Mouse (Mus musculus) midbrain, embryonic 16.5 days (tissue): Measurements from ENCODE around the gene Zcchc14. TPM values are rescaled to one million over a fixed set of nuclear protein-coding genes. Genes with fewer than 3 reads are reported as not detected.

Experiments
- ATAC-seq: fragments of 200-750 bp; cut with Nextera tagmentation; 2 replicates; pipeline ENCODE4 v1.8.0; 2017; ENCODE audit warnings: moderate TSS enrichment
- H3K27ac ChIP-seq: fragments of 300-500 bp; sonication (generic); 2 replicates; pipeline ENCODE4 v1.5.1; 2014; ENCODE audit warnings: mild to moderate bottlenecking, low read length, mixed read lengths
- H3K27me3 ChIP-seq: fragments of 300-500 bp; sonication (generic); 2 replicates; pipeline ENCODE4 v1.6.1; 2014; ENCODE audit warnings: low read depth, low read length, mixed read lengths; ENCODE audit not compliant: control insufficient read depth, insufficient read depth
- H3K36me3 ChIP-seq: fragments of 300-500 bp; sonication (generic); 2 replicates; pipeline ENCODE4 v1.6.1; 2014; ENCODE audit warnings: mild to moderate bottlenecking, low read length, moderate library complexity, mixed read lengths; ENCODE audit not compliant: control insufficient read depth, insufficient read depth
- H3K4me1 ChIP-seq: fragments of 300-500 bp; sonication (generic); 2 replicates; pipeline ENCODE4 v1.6.1; 2014; ENCODE audit warnings: mild to moderate bottlenecking, low read length, mixed read lengths; ENCODE audit not compliant: control insufficient read depth, insufficient read depth
- H3K4me2 ChIP-seq: fragments of 300-500 bp; sonication (generic); 2 replicates; pipeline ENCODE4 v1.6.1; 2014; ENCODE audit warnings: mild to moderate bottlenecking, low read length, mixed read lengths
- H3K4me3 ChIP-seq: fragments of 300-500 bp; sonication (generic); 2 replicates; pipeline ENCODE4 v1.5.1; 2014; ENCODE audit warnings: low read depth, mild to moderate bottlenecking, low read length, moderate library complexity, mixed read lengths
- H3K9ac ChIP-seq: fragments of 300-500 bp; sonication (generic); 2 replicates; pipeline ENCODE4 v1.6.1; 2014; ENCODE audit warnings: low read depth, low read length, mixed read lengths
- H3K9me3 ChIP-seq: fragments of 300-500 bp; sonication (generic); replicated peaks from 2 replicates; pipeline ENCODE4 v1.6.1; 2014; ENCODE audit warnings: mild to moderate bottlenecking, low read length, mixed read lengths; ENCODE audit not compliant: control insufficient read depth, poor library complexity, severe bottlenecking
- WGBS: fragments of 180-500 bp; shearing (Covaris S2); extraction: QIAGEN DNeasy Blood & Tissue Kit; methylation state at CpG from one replicate; pipeline ENCODE4 v1.1.7; 2014; 5-methylcytosine and 5-hydroxymethylcytosine counted together
- polyA plus RNA-seq: library from polyadenylated mRNA; unstranded; fragments of >200 nt; fragmentation: Nextera tagmentation; extraction: Ambion mirVana; gene quantifications from 2 replicates; pipeline ENCODE4 v1.2.1, GENCODE M21; 2015

The Zcchc14 gene
- polyA plus RNA-seq, 1 experiment from 2014 or later: 23.9 TPM

DNA sequence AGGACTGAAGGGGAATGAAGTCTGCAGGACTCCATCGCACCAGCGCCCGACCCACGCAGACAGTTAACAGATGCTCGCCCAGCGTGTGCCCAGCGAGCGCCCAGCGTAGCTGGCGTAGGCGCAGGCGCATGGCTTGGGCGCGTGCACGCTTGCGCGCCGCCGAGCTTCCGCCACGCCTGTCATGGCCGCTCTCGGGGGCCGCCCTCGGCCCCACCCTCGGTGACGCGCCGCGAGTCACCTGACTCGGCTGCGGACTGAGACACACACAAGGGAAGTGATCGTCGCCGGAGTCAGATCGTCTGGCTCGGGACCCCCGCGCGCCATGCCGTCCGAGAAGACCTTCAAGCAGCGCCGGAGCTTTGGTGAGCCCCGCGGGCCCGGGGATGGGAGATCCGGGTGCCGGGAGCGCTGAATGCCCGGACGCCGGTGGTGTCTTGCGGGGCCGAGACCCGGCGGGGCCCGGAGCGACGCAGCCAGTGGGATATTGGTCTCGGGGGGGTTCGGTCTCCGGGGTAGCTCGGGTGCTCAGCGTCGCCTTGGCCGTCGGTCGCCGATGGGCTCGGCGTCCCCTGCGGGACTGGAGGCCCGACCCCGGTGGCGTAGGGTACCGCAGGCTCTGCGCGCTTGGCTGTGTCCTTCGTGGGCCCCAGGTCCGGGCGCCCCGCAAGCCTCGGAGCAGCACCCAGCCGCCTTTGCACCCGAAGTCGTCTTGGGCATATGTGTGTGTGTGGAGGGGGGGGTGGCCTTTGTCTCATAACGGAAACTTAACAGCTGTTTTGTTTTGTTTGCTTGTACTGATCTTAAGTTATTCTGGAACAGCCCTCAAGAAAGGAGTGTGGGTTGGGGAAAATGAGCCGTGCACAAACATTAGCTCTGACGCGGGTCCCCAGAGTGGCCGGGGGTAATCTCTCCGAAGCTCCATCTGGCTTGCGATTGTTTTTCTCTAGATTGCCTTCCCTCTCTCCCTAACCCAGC is 62.2 kb downstream of the Zcchc14 start, which contains the start of gene Map1lc3b:
TSS of gene Map1lc3b (plus strand) at position 159 of the 975 bp plus-strand sequence.
- Histone ChIP-seq H3K9ac (peak within 1 kb of the TSS; percentile 87), H3K9me3 (no peaks in the 10 kb centered on the region), H3K4me3 (peak within 1 kb of the TSS; percentile 75), H3K27me3 (no peaks in the 10 kb centered on the region), H3K4me2 (peak within 1 kb of the TSS; percentile 95), H3K27ac (peak within 1 kb of the TSS; percentile 76), H3K36me3 (no peaks in the 10 kb centered on the region; the same call in 1 of the 2 replicates), H3K4me1 (peaks cover 25% of the 10 kb centered on the region)
- ATAC-seq: peak; percentile 83
- under 1% methylated on average over 82 of the region's 94 CpGs for WGBS

DNA sequence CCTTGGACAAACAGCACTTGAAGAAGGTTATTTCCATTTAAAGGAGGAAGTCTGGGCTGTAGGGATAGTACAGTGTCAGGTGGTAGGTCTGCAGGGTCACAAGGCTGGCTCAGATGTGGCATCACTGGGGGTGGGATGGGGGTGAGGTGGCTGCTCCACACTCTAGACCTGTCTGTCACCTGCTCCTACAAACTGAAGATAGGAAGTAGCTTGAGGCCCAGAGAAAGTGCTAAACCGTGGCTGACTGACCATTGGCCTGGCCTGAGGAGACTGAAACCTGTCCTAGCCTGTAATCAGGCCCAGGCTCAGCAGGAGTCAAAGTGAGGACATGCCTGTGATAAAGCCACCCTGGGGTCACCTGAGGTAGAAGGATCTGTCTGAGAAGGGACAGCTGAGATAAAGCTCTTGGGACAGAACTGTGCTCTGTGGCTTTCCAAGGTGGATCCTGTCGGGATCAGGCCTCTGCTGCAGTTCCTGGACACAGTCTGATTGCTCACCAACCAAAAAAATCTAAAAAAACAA is 63.4 kb downstream of the Zcchc14 start:
- no peak overlapping the region for H3K4me2 ChIP-seq
- 42% methylated on average over 2 of the region's 2 CpGs for WGBS
- H3K27ac ChIP-seq: no peak overlapping the region
- ATAC-seq: no peak
- no peak overlapping the region for H3K4me3 ChIP-seq
- H3K27me3 ChIP-seq: no peaks in the 10 kb centered on the region
- H3K9me3 ChIP-seq: no peaks in the 10 kb centered on the region
- no peak overlapping the region for H3K9ac ChIP-seq
- peaks cover 28% of the 10 kb centered on the region for H3K4me1 ChIP-seq
- no peaks in the 10 kb centered on the region; the same call in 1 of the 2 replicates for H3K36me3 ChIP-seq

DNA sequence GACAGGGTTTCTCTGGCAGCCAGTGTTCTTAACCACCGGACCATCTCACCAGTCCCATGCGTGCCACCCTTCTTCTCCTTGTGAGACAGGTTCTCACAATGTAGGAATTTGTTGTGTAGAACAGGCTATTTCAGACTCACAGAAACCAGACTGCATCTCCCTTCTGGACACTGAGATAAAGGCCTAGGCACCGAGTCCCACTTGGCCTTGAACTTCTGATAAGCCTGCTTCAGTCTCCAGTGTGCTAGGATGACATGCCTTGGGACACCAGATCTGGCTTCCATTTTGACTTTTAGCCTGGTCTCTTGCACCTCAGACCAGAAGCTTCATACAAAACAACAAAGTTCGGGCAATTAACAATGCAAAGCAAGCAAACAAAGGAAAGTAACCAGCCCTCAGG is 64.0 kb downstream of the Zcchc14 start:
- no peak for ATAC-seq

DNA sequence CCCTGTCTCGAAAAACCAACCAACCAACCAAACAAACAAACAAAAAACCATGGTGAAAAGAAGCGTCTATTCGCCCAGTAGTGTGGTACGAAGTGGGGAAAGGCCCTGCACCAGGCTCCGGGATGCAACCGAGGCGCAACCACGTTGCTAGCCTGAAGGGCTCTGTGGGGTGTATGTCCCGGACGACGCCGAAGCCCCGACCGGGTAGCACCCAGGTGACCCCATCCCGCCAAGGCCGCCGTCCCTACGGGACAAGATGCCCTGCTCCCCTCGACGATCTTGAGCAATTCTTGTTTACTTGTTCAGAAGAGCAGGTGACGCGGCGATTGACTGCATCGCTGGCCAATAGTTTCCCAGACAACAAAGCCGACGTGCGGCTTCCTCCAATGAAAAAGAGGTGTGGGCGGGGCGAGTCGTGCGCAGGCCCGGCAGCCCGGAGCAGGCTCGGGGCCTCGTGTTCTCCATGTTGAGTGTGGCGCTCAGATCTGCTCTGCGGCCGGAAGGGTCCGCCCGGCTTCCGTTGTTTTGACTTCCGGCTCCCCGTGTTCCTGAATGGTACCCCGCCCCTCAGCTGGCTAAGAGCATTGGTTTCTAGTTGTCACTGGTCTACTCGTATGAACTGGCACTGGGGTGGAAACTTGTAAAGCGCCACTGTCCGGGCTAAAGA is 67.4 kb downstream of the Zcchc14 start:
- Histone ChIP-seq H3K9me3 (no peaks in the 10 kb centered on the region), H3K4me3 (peak overlapping the region; percentile 66), H3K9ac (peak overlapping the region; percentile 78), H3K36me3 (no peaks in the 10 kb centered on the region), H3K27me3 (no peaks in the 10 kb centered on the region), H3K4me1 (peaks cover 9% of the 10 kb centered on the region; the same call in 1 of the 2 replicates), H3K4me2 (peak overlapping the region; percentile 74), H3K27ac (0 out of 2 replicates have a peak overlapping the region, but pooled peaks have one; percentile 63)
- ATAC-seq: peak; percentile 95
- under 1% methylated on average over 47 of the region's 47 CpGs for WGBS

More for the DNA sequence above, 64.0 kb downstream of the Zcchc14 start:
- Histone ChIP-seq H3K4me1 (peaks cover 28% of the 10 kb centered on the region), H3K9ac (no peak overlapping the region), H3K9me3 (no peaks in the 10 kb centered on the region), H3K27me3 (no peaks in the 10 kb centered on the region), H3K4me2 (no peak overlapping the region), H3K4me3 (no peak overlapping the region), H3K27ac (no peak overlapping the region), H3K36me3 (no peaks in the 10 kb centered on the region)
- 83% methylated on average over 4 of the region's 4 CpGs for WGBS

DNA sequence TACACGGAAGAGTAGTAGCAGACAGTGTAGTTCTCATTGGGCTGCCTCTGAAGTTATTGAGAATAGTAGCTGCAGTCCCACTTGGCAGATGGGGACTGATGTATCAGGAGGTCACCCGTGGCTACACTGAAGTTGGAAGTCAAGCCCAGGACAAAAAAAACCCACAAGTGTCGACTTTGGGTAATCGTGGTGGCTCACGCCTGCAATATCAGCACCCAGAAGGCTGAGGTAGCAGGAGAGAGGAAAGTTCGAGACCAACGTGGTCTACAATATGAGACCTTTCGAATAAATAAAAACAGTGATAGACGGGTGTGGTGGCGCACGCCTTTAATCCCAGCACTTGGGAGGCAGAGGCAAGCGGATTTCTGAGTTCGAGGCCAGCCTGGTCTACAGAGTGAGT is 68.0 kb downstream of the Zcchc14 start:
- H3K9me3 ChIP-seq: no peaks in the 10 kb centered on the region
- peak overlapping the region; percentile 74 for H3K4me2 ChIP-seq
- H3K36me3 ChIP-seq: no peaks in the 10 kb centered on the region
- no peaks in the 10 kb centered on the region for H3K27me3 ChIP-seq
- 53% methylated on average over 13 of the region's 13 CpGs for WGBS
- H3K9ac ChIP-seq: peak overlapping the region; percentile 78; the same call in 1 of the 2 replicates
- peak overlapping the region; percentile 66 for H3K4me3 ChIP-seq
- ATAC-seq: no peak
- H3K27ac ChIP-seq: no peak overlapping the region
- H3K4me1 ChIP-seq: peaks cover 7% of the 10 kb centered on the region; the same call in 1 of the 2 replicates

DNA sequence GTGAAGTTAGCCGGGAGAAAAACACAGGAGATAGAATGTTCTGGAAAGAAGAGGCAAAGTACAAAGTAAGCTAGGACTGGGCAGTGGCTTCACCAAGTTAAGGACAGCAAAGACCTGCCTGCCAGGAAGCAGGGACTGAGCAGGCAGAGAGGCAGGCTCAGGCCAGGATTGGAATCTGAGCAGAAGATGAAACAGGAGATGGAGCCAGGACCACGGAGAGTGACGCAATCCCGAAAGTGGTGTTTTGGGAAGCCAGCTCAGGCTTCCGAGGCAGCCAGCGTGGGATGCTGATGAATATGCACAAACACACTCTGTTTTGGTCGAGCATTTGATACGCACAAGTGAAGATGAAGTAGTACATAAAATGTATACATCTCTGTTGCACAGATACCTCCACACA is 69.0 kb downstream of the Zcchc14 start:
- no peaks in the 10 kb centered on the region for H3K27me3 ChIP-seq
- peaks cover 5% of the 10 kb centered on the region; the same call in 1 of the 2 replicates for H3K4me1 ChIP-seq
- no peaks in the 10 kb centered on the region for H3K9me3 ChIP-seq
- H3K4me2 ChIP-seq: no peak overlapping the region
- 66% methylated on average over 8 of the region's 8 CpGs for WGBS
- H3K36me3 ChIP-seq: no peaks in the 10 kb centered on the region
- no peak overlapping the region for H3K9ac ChIP-seq
- no peak overlapping the region for H3K4me3 ChIP-seq
- H3K27ac ChIP-seq: no peak overlapping the region
- ATAC-seq: no peak

DNA sequence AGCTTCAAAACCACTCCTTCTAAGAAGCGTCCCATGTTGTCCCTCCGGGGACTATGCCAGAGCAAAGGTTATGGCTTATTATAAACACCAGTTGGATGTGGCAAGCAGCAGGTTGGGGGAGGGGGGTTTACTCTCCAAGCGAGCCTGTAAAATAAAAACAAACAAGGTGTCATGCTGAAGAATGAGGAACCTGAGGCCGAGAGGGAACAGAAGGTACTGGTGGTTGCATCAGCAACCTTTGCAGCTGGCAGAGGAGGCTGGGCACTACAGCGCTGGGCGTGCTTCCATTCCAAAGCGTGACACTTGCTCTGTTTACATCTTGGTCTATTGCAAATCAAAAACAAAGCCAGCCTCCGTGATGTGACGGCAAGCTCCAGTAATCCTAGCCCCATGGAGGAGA is 72.2 kb downstream of the Zcchc14 start:
- H3K27ac ChIP-seq: no peak overlapping the region
- H3K4me2 ChIP-seq: no peak overlapping the region
- H3K36me3 ChIP-seq: no peaks in the 10 kb centered on the region
- H3K9ac ChIP-seq: no peak overlapping the region
- H3K27me3 ChIP-seq: no peaks in the 10 kb centered on the region
- no peak for ATAC-seq
- H3K4me1 ChIP-seq: peaks cover 25% of the 10 kb centered on the region
- WGBS: 32% methylated on average over 9 of the region's 9 CpGs
- no peak overlapping the region for H3K4me3 ChIP-seq
- H3K9me3 ChIP-seq: no peaks in the 10 kb centered on the region

DNA sequence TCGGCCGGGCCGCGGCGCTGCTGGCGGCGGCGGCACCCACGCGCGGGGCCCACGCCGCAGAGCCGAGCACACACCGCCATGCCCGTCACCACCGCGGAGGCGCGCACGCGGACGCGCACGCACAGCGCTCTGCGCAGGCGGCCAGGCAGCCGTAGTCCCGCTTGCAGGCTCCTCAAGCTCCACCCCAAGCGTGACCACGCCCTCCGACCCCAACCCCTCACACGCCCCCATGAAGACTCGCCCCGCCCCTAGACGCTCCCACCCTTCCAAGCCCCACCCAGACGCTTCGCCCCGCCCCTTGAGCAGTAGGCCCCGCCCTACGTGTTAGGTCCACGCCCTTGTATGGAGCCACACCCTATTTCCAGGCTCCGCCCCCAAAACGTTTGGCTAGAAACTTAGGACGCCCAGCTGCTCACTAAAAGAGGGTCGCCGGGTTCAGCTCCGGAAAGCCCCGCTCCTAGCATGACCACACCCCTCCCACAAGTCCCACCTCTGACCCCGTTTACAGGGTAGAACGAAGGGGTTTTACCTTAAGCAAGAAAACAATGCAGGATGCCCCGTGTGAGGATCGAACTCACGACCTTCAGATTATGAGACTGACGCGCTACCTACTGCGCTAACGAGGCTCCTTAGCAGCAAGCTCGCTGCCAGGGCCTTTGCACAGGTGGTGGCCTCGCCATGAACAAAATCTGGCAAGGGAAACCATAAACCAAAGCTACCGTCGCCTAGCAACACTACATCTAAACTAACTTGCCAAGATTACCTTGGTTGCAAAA is 73.8 kb downstream of the Zcchc14 start, which contains the start of gene Fbxo31:
TSS of gene Fbxo31 (minus strand) at position 131 of the 776 bp plus-strand sequence.
- WGBS: 1% methylated on average over 41 of the region's 63 CpGs
- no peaks in the 10 kb centered on the region for H3K27me3 ChIP-seq
- peak; percentile 92 for ATAC-seq

More for the DNA sequence above, 73.8 kb downstream of the Zcchc14 start, which contains the start of gene Fbxo31:
- peak within 1 kb of the TSS; percentile 95 for H3K9ac ChIP-seq
- no peaks in the 10 kb centered on the region for H3K36me3 ChIP-seq
- peaks cover 24% of the 10 kb centered on the region for H3K4me1 ChIP-seq
- H3K4me3 ChIP-seq: peak within 1 kb of the TSS; percentile 92
- H3K4me2 ChIP-seq: peak within 1 kb of the TSS; percentile 85
- H3K27ac ChIP-seq: peak within 1 kb of the TSS; percentile 75
- no peaks in the 10 kb centered on the region for H3K9me3 ChIP-seq
